Mouse (Mus musculus): ENCODE data around the gene Smco4.
"Not testable (repeated sequence)": the region's sequence is repeated elsewhere in the genome, so short reads cannot be mapped to it uniquely, and the experiment has no call there.

The Smco4 gene

DNA sequence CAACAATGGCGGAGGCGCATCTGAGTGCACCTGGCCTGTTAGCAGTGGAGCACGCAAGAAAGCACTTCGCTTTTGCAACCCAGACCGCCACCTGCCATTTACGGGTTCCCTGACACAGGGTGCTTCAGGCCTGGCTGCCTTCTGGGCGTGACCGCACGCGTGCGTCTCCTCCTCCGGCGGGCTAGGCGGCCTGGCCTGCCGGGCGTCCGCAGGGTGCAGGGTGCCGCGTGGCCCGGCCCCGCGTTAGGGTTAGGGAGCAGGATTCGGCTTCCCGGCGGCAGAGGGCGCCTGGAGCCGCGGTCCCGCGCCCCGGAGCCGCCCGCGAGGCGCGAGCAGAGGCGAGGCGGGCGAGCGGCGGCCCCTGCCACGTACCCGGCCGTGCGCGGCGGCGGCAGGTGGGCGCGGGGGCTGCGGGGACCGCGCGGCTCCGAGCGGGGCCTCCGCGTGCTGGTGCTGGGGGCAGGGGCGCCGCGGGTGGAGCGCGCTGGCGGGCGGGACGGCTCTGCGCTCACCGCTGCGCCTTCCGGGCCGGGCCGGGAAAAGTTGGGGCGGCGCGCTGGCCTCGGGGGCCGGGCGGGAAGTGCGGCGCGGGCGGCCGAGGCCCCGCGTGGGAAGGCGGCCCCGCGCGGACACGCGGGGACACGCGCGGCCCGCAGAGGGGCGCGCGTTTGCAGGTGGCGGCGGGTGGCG is at the start of gene Smco4:
Gene Smco4, plus strand, starts transcription at position 198 of the 690 bp plus-strand sequence.
- DNase-seq (ENCODE audit: low read depth, low spot score): peak; percentile 51

DNA sequence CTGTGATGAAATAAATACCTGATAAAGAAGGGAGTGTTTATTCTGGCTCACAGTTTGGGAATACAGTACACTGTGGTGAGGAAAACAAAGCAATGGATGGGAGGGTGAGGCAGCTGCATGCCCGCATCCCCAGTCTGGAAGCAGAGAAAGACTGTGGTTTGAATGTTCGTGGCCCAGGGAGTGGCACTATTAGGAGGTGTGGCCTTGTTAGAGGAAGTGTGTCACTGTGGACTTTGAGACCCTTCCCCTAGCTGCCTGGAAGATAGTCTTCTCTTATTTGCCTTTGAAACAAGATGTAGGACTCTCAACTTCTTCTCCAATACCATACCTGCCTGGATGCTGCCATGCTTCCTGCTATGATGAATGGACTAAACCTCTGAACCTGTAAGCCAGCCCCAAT is 45.8 kb upstream of the Smco4 start:
- DNase-seq (ENCODE audit: low read depth, low spot score): no peak

DNA sequence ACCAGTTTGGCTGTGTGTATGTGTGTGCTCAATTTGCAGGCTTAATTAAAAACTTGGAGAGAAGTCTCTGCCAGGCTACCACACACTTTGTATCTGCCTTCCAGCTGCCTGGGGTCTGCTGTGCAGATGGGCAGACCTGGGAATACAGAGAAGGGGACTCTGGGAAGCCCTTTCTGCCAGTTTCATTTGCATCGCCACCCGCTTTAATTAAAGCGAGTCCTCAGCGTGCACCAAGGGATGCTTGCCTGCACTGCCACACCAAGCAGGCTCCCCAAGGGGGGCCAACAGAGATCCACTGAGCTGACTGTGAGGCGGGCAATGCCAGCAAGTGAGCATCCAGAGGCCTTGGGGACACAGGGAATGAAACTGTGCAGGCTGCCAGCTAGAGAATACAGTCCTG is 42.3 kb upstream of the Smco4 start:
- DNase-seq (ENCODE audit: low read depth, low spot score): peak; percentile 1

DNA sequence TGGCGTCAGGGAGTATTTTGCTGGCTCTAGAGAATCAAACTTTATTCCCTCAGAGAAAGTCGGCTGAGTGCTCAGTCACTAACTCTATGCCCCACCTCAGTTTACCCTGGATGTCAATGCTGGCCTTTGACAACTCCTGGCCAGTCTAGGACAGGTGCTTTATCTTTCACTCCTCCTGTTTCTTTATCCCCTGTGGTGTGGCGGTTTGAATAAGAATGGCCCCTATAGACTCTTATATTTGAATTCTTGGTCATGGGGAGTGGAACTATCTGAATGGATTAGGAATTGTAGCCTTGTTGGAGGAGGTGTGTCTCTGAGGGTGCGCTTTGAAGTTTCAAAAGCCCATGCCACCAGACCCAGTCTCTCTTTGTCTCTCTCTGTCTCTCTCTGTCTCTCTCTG is 21.0 kb upstream of the Smco4 start:
- DNase-seq (ENCODE audit: low read depth, low spot score): no peak

DNA sequence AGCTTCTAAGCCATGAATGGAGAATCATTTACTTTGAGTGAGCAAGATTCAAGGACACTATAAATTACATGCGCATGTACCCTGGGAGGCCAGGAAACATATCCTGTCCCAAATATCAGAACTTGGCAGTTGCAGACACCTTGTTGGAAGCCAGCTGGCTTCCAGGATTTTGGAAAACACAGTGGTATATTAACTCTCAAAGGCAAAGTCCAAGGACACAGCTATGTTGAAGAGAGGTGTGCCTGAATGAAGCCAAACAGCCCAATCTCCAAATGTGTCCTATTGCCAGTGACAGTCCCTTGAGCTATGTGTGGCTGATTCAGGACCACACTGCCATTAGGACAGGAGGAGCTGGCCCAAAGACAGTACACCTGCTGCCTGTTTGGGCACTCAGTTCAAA is 20.0 kb upstream of the Smco4 start:
- no peak for DNase-seq (ENCODE audit: low read depth, low spot score)

DNA sequence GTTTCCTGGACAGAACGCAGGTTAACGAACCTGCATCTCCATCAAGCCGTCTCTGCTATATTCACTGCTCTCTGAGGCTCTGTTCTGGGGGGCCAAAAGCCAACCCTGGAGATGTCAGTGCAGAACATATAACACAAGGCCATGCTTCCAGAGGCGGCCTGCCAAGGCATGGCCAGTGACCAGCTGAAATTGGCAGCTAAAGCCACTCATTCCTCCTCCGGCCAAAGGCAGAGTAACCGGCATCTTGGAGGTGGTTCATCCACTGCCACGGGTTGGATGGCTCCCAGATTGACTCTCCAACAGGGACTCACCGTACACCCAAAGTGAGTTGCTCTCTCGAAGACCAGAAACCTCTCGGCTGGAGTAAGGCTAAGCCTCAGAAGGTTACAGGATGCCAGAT is 15.7 kb upstream of the Smco4 start:
- DNase-seq (ENCODE audit: low read depth, low spot score): no peak

DNA sequence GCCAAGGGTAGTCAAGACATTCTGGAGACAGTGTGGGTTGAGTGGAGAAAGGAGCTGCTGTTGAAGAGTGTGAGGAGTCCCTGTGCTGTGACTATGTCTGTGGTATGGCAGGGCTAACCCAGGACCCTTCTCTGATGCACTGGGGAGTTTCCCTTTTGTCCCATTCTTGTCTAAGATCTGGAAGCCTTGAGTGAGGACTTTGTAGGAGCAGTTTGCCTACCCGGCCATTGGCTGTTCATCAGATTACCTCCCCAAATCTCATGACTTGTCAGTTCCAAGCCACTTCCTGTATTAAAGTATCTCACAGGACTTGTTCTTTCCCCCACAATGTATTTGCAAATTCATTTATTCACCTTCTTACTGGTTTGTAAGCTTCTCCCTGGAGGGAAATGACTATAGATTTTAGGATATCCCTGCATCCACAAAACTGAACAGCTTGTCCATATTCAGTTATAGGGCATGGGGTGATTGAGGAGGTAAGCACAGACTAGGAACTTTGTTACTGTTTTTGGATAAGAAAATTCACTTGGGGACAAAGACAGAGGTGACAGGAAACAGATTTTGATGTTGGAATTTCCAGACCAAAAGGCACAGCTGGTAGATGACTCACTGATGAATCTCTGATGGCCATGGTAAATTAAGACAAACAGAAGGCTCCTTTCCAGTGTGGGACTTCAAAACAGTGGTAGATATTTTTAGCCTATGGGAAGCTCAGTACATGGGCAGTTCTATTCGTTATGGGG is 5.4 kb upstream of the Smco4 start:
- peak; percentile 10 for DNase-seq (ENCODE audit: low read depth, low spot score)

DNA sequence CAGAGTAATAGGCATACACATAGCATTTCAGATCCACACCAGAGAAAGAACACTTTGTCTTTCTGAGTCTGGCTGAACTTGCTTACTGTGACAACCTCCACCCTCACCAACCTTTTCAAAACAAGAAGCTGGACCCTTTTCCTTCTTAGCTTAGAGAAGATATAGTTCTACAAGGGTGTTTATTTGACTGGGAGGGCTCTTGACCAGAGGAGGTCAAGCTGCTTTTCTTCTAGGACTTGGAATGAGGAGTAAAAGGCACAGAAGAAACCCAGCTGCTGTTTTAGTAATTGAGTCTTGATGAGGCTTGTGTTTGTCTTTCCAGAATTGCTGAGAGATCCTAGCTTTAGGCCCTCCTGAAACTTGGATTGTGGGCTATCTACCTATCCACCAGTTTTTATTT is 3.9 kb upstream of the Smco4 start:
- no peak for DNase-seq (ENCODE audit: low read depth, low spot score)

DNA sequence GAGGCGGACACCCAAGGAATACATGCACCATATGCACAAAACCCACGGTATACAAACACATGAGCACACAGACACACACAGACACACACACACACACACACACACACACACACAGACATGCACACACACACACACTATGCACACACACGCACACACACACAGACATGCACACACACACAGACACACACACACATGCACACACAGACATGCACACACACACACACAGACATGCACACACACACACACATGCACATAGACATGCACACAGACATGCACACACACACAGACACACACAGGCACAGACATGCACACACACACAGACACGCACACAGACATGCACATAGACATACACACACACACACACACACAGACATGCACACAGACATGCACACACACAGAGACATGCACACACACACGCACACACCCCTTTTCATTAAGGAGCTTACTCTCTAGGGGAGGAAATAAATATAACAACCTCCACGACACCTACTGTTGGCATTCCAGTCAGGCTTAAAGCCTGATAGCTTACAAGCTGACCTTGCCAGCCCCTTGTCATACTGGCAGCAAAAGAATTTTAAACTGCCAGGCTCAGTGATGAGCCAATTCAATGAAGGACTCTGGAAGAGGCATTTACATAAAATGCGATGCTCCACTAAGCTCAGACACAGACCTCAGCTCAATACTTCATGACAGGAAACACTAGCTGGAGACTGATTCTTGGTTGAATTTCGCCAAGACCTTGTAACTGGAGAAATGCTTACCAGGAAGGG is 2.7 kb upstream of the Smco4 start:
- DNase-seq (ENCODE audit: low read depth, low spot score): no peak

DNA sequence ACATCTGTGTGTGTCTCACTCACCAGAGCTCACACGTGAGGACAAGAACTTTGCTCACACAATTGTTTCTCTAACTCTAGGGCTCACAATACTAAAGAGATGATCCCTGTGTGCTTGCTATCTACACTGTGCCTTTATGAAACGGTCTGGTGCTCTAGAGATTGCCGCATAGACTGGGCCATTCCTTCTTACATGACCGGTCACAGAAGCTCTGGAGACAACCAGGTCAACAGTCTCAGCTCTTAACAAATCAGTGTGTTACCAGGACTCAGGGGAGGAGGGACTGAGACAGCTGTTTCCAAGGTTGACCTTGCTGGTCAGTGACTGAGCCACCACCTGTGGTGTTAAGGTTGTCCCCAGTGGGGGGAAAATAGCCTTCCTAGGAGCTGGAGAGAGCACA is 1.5 kb upstream of the Smco4 start:
- no peak for DNase-seq (ENCODE audit: low read depth, low spot score)

DNA sequence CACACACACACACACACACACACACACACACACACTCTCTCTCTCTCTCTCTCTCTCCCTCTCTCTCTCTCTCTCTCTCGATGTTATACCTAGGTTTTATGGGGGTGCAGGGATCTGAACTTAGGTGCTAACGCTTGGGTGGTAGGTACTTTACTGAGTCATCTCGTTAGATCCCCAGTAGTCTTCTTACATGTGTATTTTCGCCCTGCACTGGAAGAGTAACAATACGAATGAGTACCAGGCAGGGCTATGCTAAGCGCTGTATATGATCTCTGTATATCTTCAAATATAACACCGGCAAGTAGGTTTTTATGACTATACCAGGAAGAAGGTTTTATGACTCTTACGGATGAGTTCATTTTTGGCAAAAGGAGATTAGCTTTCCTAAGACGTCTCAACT is 831 bp upstream of the Smco4 start:
- DNase-seq (ENCODE audit: low read depth, low spot score): no peak

DNA sequence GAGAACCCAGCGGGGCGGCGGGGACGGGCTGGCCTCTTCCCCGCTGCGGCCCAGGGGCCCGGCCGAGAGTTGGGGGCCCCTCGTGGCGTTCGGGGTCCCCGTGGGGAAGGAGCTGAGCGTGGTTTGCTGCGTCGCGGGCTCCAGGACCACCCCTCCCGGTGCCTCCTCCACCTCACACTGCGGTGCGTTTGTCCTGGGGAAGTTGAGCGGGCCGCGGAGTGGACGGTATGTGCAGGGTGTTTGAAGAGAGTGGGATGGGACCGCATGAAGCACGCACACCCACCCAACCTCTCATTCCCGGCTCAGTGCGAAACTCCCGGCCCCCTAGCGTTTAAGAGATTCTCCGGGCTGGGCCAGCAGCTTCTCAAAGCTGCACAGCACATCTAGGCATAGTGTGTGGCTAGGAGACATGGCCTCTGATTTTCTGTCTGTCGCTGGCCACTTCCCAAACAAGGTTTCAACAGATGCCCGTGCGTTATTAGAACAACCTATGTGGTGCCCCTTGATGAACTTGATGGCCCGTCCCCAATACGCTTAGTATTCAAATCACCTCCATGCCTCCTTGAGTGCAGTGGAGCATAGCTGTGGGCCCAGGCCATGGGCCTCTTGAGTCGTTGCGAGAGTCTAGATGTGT is 810 bp downstream of the Smco4 start:
- peak; percentile 69 for DNase-seq (ENCODE audit: low read depth, low spot score)

DNA sequence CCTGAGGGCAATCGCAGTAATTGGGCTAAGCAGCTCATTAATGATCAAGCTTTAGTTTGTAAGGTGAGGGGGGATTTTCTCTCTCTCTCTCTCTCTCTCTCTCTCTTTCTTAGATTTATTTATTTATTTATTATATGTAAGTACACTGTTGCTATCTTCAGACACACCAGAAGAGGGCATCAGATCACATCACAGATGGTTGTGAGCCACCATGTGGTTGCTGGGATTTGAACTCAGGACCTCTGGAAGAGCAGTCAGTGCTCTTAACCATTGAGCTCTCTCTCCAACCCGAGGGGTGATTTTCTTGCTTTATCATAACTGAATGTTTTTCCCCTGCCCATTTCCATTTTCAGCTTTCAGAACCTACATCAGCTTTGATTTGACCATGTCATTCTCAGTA is 2.0 kb downstream of the Smco4 start:
- DNase-seq (ENCODE audit: low read depth, low spot score): not testable (repeated sequence)

DNA sequence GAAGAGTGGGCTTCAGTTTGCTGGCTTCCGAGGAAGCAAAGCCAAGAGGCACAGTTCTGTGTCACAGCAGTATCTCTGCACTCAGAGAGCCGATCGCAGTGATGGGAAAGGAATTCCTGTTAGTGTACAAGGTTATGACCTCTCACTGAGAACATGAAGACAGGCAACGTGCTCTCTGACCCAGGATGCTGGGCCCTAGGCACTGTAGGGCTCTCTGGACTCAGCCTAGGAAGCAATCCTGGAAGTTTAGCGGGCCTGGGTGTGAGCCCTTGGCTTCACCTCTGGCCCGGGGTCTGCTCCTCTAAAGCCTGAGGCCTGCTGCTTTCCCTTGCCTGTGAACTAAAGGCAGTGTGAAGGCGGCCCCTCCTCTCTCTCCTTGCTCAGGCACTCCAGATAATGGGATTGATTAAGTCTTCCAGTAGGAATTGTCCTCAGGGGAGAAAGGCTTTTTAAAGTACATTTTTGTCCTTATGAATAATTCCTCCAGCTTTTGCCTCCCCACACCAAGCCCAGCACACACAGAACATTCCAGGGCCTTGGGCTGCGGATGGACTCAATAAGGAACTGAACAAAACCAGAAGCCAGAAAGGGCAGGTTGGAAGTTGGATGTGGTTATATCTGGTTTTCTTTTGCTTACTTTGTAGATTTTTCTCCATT is 2.8 kb downstream of the Smco4 start:
- DNase-seq (ENCODE audit: low read depth, low spot score): no peak

DNA sequence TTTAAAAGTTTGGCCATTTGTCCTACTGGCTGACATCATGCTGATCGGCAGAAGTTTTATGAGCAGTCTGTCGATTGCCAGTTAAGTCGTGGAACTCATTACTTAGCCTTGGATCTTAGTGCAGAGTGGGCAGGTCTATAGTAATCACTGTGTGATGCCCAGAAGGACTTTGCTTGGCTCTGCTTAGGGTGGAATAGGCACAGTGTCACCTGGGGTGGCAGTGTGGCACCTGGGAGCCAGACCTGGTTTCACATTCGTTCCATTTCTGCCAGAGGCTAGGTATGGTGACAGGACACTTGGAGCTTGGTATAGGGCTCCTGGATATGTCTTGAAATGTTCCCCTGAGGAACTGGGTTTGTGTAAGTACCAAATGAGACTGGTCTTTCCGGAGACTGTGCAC is 6.8 kb downstream of the Smco4 start:
- DNase-seq (ENCODE audit: low read depth, low spot score): no peak

DNA sequence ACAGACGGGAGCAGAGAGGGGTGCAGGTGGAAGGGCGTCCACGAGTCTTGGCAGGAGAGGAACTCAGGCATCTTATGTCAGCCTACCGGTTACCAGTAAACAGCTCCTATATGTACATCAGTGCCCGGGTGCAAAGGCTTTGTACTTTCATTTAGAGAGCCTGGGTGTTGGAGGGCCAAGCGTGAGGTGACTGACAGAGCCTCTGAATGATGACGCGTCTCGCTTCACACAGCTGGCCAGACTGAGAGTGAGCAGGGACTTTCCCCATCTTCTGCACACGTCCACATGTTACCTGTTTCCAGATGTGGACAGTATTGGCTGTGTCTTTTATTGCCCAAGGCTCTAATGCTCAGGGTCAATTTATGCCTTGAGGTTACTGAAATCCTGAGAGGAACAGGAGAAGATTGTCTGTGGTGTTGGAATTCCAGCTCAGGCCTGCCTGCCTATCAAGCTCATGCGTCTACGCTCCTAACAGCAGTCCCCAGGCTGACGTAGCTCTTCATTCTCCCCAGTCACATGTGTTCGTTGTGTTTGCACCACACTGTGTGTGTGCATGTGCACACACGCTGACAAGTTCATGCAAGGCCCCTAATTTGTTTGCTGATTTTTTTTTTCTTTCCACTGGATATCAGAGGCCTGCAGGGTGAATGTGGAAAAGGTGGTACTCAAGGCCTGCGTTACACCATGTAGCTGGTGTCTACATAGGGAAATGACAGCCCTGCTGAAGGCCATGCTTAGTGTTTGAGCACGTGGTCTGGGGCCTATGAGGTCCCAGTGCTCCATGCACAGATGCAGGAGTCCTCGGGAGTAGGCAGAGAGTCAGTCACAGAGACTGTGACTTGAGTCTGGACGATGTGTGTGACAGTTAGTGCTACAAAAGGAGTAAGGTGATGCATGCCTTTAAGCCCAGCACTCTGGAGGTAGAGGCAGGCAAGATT is 8.4 kb downstream of the Smco4 start:
- no peak for DNase-seq (ENCODE audit: low read depth, low spot score)

DNA sequence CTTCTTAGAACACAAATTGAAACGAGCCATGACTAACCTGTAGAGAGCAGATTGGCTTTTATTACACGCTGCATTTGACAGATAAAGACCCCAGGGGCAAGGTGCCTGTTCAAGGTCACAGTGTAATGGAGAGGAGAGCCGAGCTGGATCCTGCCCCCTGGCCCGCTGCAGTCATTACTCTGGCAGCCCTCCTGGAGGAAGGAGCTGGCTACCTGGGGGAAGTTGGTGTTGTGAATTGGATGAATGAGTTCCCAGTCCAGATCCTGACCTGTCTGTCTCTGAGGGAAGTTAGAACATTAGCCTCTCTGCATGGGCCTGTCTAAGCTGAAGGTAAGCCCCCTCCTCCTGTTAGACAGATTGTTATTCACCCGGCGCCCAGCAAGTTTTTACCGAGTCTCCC is 9.2 kb downstream of the Smco4 start:
- no peak for DNase-seq (ENCODE audit: low read depth, low spot score)

DNA sequence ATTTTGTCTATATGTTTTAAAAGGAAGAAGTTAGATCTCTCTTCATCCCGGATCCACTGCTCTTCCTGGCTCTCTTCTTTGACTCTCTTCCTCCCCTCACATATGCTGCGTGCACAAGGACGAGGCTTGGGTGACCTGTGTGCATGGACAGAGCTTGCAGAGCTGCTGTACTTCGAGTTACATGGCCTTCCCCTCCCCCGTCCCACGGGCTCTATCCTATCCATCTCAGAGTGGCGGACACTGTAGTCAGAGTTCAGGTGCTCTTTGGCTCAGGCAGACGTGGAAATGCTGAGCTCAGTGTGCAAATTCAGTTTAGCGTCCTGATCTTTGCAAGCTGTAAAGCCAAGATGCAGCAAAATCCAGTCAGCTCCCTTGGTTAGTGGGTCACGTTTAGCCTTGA is 10.1 kb downstream of the Smco4 start:
- DNase-seq (ENCODE audit: low read depth, low spot score): no peak

DNA sequence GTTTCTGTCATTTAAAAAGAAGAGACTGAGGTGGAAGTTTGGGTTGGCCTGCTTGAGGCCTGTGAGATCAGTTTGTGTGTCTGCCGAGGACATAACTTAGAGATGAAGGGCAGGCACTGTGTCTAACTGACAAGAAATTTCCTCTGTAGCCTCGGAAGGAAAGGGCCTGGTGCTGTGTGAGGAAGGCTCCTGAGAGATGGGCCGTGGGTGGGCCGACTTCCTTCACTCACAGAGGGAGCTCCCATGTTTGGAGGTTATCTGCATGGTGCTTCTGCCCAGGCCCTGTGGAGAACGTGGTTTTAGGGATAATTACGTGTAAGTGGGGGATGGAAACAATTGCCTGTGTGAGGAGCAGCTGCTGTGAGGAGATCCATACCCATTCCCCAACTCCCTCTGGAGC is 10.6 kb downstream of the Smco4 start:
- no peak for DNase-seq (ENCODE audit: low read depth, low spot score)

DNA sequence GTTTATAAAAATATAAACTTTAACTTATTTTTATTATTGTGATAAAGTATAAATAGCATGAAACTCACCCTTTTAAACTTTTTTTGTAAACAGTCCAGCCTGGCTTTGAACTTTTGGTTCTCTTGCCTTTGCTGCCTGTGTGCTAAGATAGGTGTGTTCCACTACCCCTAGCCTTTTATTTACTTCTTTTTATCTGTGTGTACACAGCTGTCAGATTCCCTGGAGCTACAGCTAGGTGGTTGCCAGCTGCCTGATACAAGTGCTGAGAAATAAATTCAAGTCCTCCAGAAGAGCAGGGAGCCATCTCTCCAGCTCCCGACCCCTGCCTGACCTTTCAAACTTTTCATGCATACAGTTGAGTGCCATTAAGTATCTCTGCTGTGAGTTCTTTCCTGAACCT is 12.1 kb downstream of the Smco4 start:
- no peak for DNase-seq (ENCODE audit: low read depth, low spot score)

DNA sequence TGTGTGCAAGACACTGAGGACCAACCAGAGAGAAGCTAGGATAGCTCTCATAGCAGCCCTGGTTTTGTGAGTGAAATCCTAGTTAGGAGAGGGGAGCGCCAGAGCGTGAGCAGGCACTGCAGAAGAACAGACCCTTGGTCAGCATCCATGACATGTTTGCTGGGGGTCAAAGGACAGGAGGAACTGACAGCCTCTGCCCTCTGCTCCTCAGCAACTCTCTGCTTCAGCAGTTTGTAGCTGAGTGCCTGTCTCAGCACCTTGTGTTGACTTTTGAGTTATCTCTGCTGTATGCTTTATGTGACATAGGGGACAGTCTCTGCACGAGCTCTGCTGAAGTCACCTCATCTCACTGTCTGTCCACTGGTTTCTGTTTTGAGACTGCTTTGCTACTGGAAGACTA is 13.6 kb downstream of the Smco4 start:
- no peak for DNase-seq (ENCODE audit: low read depth, low spot score)
